Comparison of ENCODE assay signal across 11 mouse cellular contexts in the genomic region with DNA sequence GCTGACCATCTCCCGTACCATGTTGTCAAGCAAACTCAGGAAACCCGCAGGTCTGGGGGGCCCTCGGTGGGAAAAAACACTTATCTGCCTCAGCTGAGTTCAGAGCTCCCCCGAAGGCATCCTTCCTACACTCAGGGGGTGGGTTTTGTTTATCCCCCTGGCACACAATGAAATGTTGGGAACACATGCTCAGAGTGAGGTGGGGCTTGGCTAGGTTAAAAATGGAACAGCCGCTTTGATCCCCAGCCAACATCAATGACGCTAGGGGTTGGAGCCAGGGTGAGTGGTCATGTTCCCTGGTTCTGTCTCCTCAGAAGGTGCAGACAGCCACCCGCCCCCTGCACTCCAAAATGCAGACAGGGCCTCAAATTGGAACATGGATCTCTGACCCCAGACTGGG.
DNase-seq lines count a peak whose midpoint lies in the region; ATAC-seq and TF ChIP-seq lines count a peak whose summit lies in the region.
"Had no signal": no experiment of that assay in that cellular context is flagged by ENCODE, and none has a peak within 500 bp of the region (broad histone marks: within the 10 kb centered on the region; RNA-seq: fewer than 3 reads in every experiment).

No protein-coding gene starts in this region.

- no peak overlapping the region for H3K4me2 ChIP-seq in liver, postnatal 0 days (ENCODE audit: low read depth, low read length)
- peak overlapping the region; percentile 52 for H3K4me2 ChIP-seq in heart, embryonic 13.5 days
- H3K4me2 ChIP-seq in lung, postnatal 0 days (replicated peaks; ENCODE audit: low read depth, low read length) = no peak overlapping the region
- H3K4me2 ChIP-seq: liver, embryonic 11.5 days had no signal

- no peaks in the 10 kb centered on the region for H3K36me3 ChIP-seq in liver, postnatal 0 days (replicated peaks; ENCODE audit: insufficient read depth, low read length)
- no peaks in the 10 kb centered on the region for H3K36me3 ChIP-seq in heart, embryonic 13.5 days
- H3K36me3 ChIP-seq in lung, postnatal 0 days (ENCODE audit: insufficient read depth, low read length) = no peaks in the 10 kb centered on the region
- no peaks in the 10 kb centered on the region for H3K36me3 ChIP-seq in forebrain, embryonic 10.5 days (replicated peaks)

- no peaks in the 10 kb centered on the region for H3K4me1 ChIP-seq in liver, postnatal 0 days (ENCODE audit: insufficient read depth)
- peaks cover 20% of the 10 kb centered on the region for H3K4me1 ChIP-seq in heart, embryonic 13.5 days
- no peaks in the 10 kb centered on the region; the same call in 1 of the 2 replicates for H3K4me1 ChIP-seq in lung, postnatal 0 days (ENCODE audit: insufficient read depth, low read depth, low read length)
- peaks cover 3% of the 10 kb centered on the region; the same call in 1 of the 2 replicates for H3K4me1 ChIP-seq in forebrain, embryonic 10.5 days

- ATAC-seq in liver, postnatal 0 days = no peak
- 0 out of 2 replicates have a peak, but pooled peaks have one; percentile 48 for ATAC-seq in heart, embryonic 13.5 days (ENCODE audit: extremely low read depth, insufficient number of reproducible peaks, low FRiP score, low TSS enrichment)
- peak; percentile 87 for ATAC-seq in lung, postnatal 0 days

- TF ChIP-seq CTCF in liver, postnatal 0 days (IDR thresholded peaks at IDR 0.05; ENCODE audit: low read depth) = no peak
- no peak for TF ChIP-seq CTCF in brain, embryonic 14.5 days (IDR thresholded peaks at IDR 0.05; ENCODE audit: borderline replicate concordance, extremely low read depth, insufficient read depth, insufficient read length)
- TF ChIP-seq CTCF in lung, postnatal 0 days (IDR thresholded peaks at IDR 0.05) = no peak

- no peaks in the 10 kb centered on the region for H3K9me3 ChIP-seq in liver, postnatal 0 days (ENCODE audit: low read length)
- no peaks in the 10 kb centered on the region for H3K9me3 ChIP-seq in heart, embryonic 13.5 days
- H3K9me3 ChIP-seq in lung, postnatal 0 days (ENCODE audit: low read length) = no peaks in the 10 kb centered on the region
- H3K9me3 ChIP-seq in forebrain, embryonic 10.5 days = no peaks in the 10 kb centered on the region

- TF ChIP-seq POLR2A in brain, embryonic 14.5 days (IDR thresholded peaks at IDR 0.05; ENCODE audit: borderline replicate concordance, extremely low read depth, insufficient read depth, insufficient read length, poor library complexity, severe bottlenecking) = no peak

- peak; percentile 30 for DNase-seq in liver, postnatal 0 days
- DNase-seq in liver = no peak
- DNase-seq in brain, embryonic 14.5 days (ENCODE audit: low read depth) = peak; percentile 55
- peak; percentile 52 for DNase-seq in lung, postnatal 0 days (ENCODE audit: low spot score)
- no peak for DNase-seq in cerebellum, adult 8-10 months
- DNase-seq in forebrain, embryonic 10.5 days (ENCODE audit: extremely low spot score, low spot score) = no peak
- DNase-seq in cerebellum, adult 11-12 months = no peak
- DNase-seq: kidney, adult 18-20 months; thymus, adult 2 months had no signal

- no peak for TF ChIP-seq EP300 in liver, postnatal 0 days (IDR thresholded peaks at IDR 0.05; ENCODE audit: low read depth)
- peak; percentile 91 for TF ChIP-seq EP300 in lung, postnatal 0 days (IDR thresholded peaks at IDR 0.05)

- 52% methylated on average over 7 of the region's 7 CpGs for WGBS in liver, postnatal 0 days (ENCODE audit: insufficient replicate concordance)
- WGBS in heart, embryonic 13.5 days = 27% methylated on average over 7 of the region's 7 CpGs
- WGBS in lung, postnatal 0 days = 37% methylated on average over 7 of the region's 7 CpGs
- WGBS in forebrain, embryonic 10.5 days = 76% methylated on average over 7 of the region's 7 CpGs

- H3K9ac ChIP-seq in liver, postnatal 0 days (replicated peaks) = no peak overlapping the region
- no peak overlapping the region; the same call in 1 of the 2 replicates for H3K9ac ChIP-seq in heart, embryonic 13.5 days
- no peak overlapping the region for H3K9ac ChIP-seq in lung, postnatal 0 days (replicated peaks; ENCODE audit: low read depth)

- H3K27me3 ChIP-seq in liver, postnatal 0 days (ENCODE audit: insufficient read depth, low read length) = no peaks in the 10 kb centered on the region
- H3K27me3 ChIP-seq in heart, embryonic 13.5 days (replicated peaks) = no peaks in the 10 kb centered on the region
- H3K27me3 ChIP-seq in lung, postnatal 0 days (replicated peaks; ENCODE audit: insufficient read depth, low read length) = no peaks in the 10 kb centered on the region
- no peaks in the 10 kb centered on the region for H3K27me3 ChIP-seq in forebrain, embryonic 10.5 days (ENCODE audit: poor library complexity, severe bottlenecking)

- H3K4me3 ChIP-seq in liver, postnatal 0 days (ENCODE audit: low read depth, low read length) = no peak overlapping the region
- H3K4me3 ChIP-seq in heart, embryonic 13.5 days = peak overlapping the region; percentile 12; the same call in 1 of the 2 replicates
- no peak overlapping the region for H3K4me3 ChIP-seq in lung, postnatal 0 days (ENCODE audit: low read depth, low read length)
- H3K4me3 ChIP-seq in forebrain, embryonic 10.5 days = no peak overlapping the region

- no peak overlapping the region for H3K27ac ChIP-seq in liver, postnatal 0 days (ENCODE audit: low read depth)
- H3K27ac ChIP-seq in heart, embryonic 13.5 days (replicated peaks) = peak overlapping the region; percentile 44; the same call in 1 of the 2 replicates
- H3K27ac ChIP-seq in lung, postnatal 0 days (ENCODE audit: low read length) = peak overlapping the region; percentile 47; the same call in 1 of the 2 replicates
- no peak overlapping the region for H3K27ac ChIP-seq in forebrain, embryonic 10.5 days

Comparison
In these comparisons a context has a peak if more than half of its experiments do, and no peak if none do; other contexts are left out.
1. DNase-seq: peak in liver, postnatal 0 days (single experiment), brain, embryonic 14.5 days (single experiment) and lung, postnatal 0 days (single experiment); none in liver (single experiment), cerebellum, adult 8-10 months (single experiment), forebrain, embryonic 10.5 days (single experiment) and cerebellum, adult 11-12 months (single experiment).
2. H3K27ac ChIP-seq: peak in heart, embryonic 13.5 days (single experiment) and lung, postnatal 0 days (single experiment); none in liver, postnatal 0 days (single experiment) and forebrain, embryonic 10.5 days (single experiment).